Comparison of ENCODE assay signal across 9 mouse cellular contexts in the genomic region with DNA sequence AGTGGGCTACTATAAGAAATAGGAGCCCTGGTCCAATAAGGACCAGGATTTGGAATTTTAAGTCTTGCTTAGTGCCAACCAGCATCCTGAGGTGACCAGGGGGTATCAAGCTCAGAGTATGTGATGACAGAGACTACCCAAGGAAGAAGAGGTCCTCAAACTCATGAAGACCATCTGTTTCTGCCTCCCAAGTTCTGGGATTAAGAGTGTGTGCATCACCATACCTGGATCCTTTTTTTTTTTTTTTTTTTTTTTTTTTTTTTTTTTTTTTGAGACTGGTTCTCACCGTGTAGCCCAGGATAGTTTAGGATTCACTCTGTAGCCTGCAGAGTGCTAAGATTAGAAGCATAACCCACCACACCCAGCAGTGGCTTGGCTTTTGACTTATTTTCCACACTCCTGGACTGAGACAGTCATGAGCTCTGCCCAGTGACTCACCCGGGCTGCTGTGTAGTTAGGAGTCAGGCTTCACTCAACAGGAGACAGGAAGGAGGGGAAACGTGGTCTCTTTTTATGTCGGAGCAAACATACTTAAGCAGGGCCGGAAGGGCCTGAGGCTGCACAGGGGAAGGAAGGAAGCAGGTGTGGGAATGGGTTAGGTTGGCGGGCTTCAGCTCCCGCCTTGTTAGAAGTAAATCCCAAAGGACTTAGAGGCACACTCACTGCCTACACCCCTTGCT. TPM values are rescaled to one million over a fixed set of nuclear protein-coding genes. Genes with fewer than 3 reads are reported as not detected.
DNase-seq lines count a peak whose midpoint lies in the region; ATAC-seq and TF ChIP-seq lines count a peak whose summit lies in the region.
"Had no signal": no experiment of that assay in that cellular context is flagged by ENCODE, and none has a peak within 500 bp of the region (broad histone marks: within the 10 kb centered on the region; RNA-seq: fewer than 3 reads in every experiment).

No protein-coding gene starts in this region.

- 44% methylated on average over 7 of the region's 7 CpGs for WGBS in lung, embryonic 14.5 days
- 53% methylated on average over 7 of the region's 7 CpGs for WGBS in intestine, postnatal 0 days
- 65% methylated on average over 7 of the region's 7 CpGs for WGBS in stomach, embryonic 14.5 days
- 75% methylated on average over 7 of the region's 7 CpGs for WGBS in forebrain, embryonic 10.5 days

- peak; percentile 66 for DNase-seq in lung, embryonic 14.5 days
- DNase-seq in lung, postnatal 25 days (ENCODE audit: low spot score), result no peak
- peak; percentile 81 for DNase-seq in fibroblast of lung, adult 2 months (ENCODE audit: low read depth)
- DNase-seq in forebrain, embryonic 10.5 days (ENCODE audit: extremely low spot score, low spot score), result no peak
- no peak for DNase-seq in right cerebral cortex, adult 18-20 months
- DNase-seq in cerebellum, postnatal 4 days (ENCODE audit: low spot score in 2 of 2), result no peak

- no peak overlapping the region for H3K9ac ChIP-seq in lung, embryonic 14.5 days
- no peak overlapping the region for H3K9ac ChIP-seq in intestine, postnatal 0 days (ENCODE audit: low read depth, low read length)
- no peak overlapping the region for H3K9ac ChIP-seq in stomach, embryonic 14.5 days (replicated peaks; ENCODE audit: low read depth, low read length)

- no peak overlapping the region for H3K4me2 ChIP-seq in lung, embryonic 14.5 days
- no peak overlapping the region for H3K4me2 ChIP-seq in intestine, postnatal 0 days (replicated peaks; ENCODE audit: low read depth)
- no peak overlapping the region for H3K4me2 ChIP-seq in stomach, embryonic 14.5 days (replicated peaks; ENCODE audit: low read depth, low read length)

- no peak overlapping the region for H3K4me3 ChIP-seq in lung, embryonic 14.5 days (ENCODE audit: low read depth, low read length)
- H3K4me3 ChIP-seq in intestine, postnatal 0 days (ENCODE audit: low read depth, low read length), result no peak overlapping the region
- no peak overlapping the region for H3K4me3 ChIP-seq in stomach, embryonic 14.5 days (ENCODE audit: low read depth, low read length)
- H3K4me3 ChIP-seq in forebrain, embryonic 10.5 days, result no peak overlapping the region

- no peak for TF ChIP-seq CTCF in lung, embryonic 14.5 days (IDR thresholded peaks at IDR 0.05; ENCODE audit: low read depth)
- TF ChIP-seq CTCF in intestine, postnatal 0 days (IDR thresholded peaks at IDR 0.05; ENCODE audit: low read depth), result no peak

- H3K9me3 ChIP-seq in lung, embryonic 14.5 days (ENCODE audit: low read depth, low read length), result no peaks in the 10 kb centered on the region
- H3K9me3 ChIP-seq in intestine, postnatal 0 days (ENCODE audit: control insufficient read depth), result no peaks in the 10 kb centered on the region
- H3K9me3 ChIP-seq in stomach, embryonic 14.5 days (ENCODE audit: control insufficient read depth, low read depth, low read length), result no peaks in the 10 kb centered on the region
- H3K9me3 ChIP-seq in forebrain, embryonic 10.5 days, result no peaks in the 10 kb centered on the region; the same call in 1 of the 2 replicates

- peak overlapping the region; percentile 80; the same call in 1 of the 2 replicates for H3K27ac ChIP-seq in lung, embryonic 14.5 days (ENCODE audit: low read depth)
- no peak overlapping the region for H3K27ac ChIP-seq in intestine, postnatal 0 days (ENCODE audit: low read depth, low read length)
- H3K27ac ChIP-seq in stomach, embryonic 14.5 days (ENCODE audit: low read length), result no peak overlapping the region; the same call in 1 of the 2 replicates
- no peak overlapping the region for H3K27ac ChIP-seq in forebrain, embryonic 10.5 days

- no peaks in the 10 kb centered on the region for H3K27me3 ChIP-seq in lung, embryonic 14.5 days (ENCODE audit: insufficient read depth, low read length)
- no peaks in the 10 kb centered on the region for H3K27me3 ChIP-seq in intestine, postnatal 0 days (replicated peaks; ENCODE audit: control insufficient read depth, insufficient read depth, low read length)
- no peaks in the 10 kb centered on the region for H3K27me3 ChIP-seq in stomach, embryonic 14.5 days (ENCODE audit: control insufficient read depth, insufficient read depth, low read length)
- peaks cover 17% of the 10 kb centered on the region for H3K27me3 ChIP-seq in forebrain, embryonic 10.5 days (ENCODE audit: poor library complexity, severe bottlenecking)

- no peaks in the 10 kb centered on the region for H3K4me1 ChIP-seq in lung, embryonic 14.5 days (ENCODE audit: insufficient read depth)
- H3K4me1 ChIP-seq in intestine, postnatal 0 days (replicated peaks; ENCODE audit: control insufficient read depth, insufficient read depth, low read length), result no peaks in the 10 kb centered on the region
- H3K4me1 ChIP-seq in stomach, embryonic 14.5 days (ENCODE audit: control insufficient read depth, insufficient read depth, low read length), result 0 out of 2 replicates have a peak, but pooled peaks cover 1% of the 10 kb centered on the region
- peaks cover under 1% of the 10 kb centered on the region; the same call in 1 of the 2 replicates for H3K4me1 ChIP-seq in forebrain, embryonic 10.5 days

- H3K36me3 ChIP-seq in lung, embryonic 14.5 days (ENCODE audit: insufficient read depth), result no peaks in the 10 kb centered on the region
- no peaks in the 10 kb centered on the region for H3K36me3 ChIP-seq in intestine, postnatal 0 days (ENCODE audit: control insufficient read depth, insufficient read depth)
- H3K36me3 ChIP-seq in stomach, embryonic 14.5 days (ENCODE audit: control insufficient read depth, insufficient read depth, low read length), result no peaks in the 10 kb centered on the region
- no peaks in the 10 kb centered on the region for H3K36me3 ChIP-seq in forebrain, embryonic 10.5 days (replicated peaks)

- peak; percentile 68; the same call in 1 of the 2 replicates for ATAC-seq in lung, embryonic 14.5 days (ENCODE audit: insufficient read depth)
- ATAC-seq in intestine, postnatal 0 days, result peak; percentile 54; the same call in 1 of the 2 replicates
- ATAC-seq in stomach, embryonic 14.5 days (ENCODE audit: insufficient number of reproducible peaks, insufficient read depth, low FRiP score, low read depth), result peak; percentile 44; the same call in 1 of the 2 replicates
- ATAC-seq: activated CD4-positive, CD25-positive, alpha-beta regulatory T cell, adult 4 months had no signal

RNA-seq across cellular contexts. Expression of gene Bok, which starts 5.4 kb away (rescaled TPM):
- polyA plus RNA-seq in lung, embryonic 14.5 days (2014; fragmentation: Nextera tagmentation; extraction: Ambion mirVana), result 81.4 and 90.1 TPM in 2 replicates
- 54.4 and 57.2 TPM in 2 replicates for polyA plus RNA-seq in intestine, postnatal 0 days (2015; fragmentation: Nextera tagmentation; extraction: Ambion mirVana)
- 54.1 and 58.0 TPM in 2 replicates for polyA plus RNA-seq in stomach, embryonic 14.5 days (2014; fragmentation: Nextera tagmentation; extraction: Ambion mirVana)
- 50.9 and 55.3 TPM in 2 replicates for polyA plus RNA-seq in forebrain, embryonic 10.5 days (2016; fragmentation: Nextera tagmentation; extraction: Ambion mirVana)
- polyA plus RNA-seq: activated CD4-positive, CD25-positive, alpha-beta regulatory T cell, adult 4 months had no signal

RNA-seq across cellular contexts. Expression of gene Stk25, which starts 21.6 kb away (rescaled TPM):
- polyA plus RNA-seq in lung, embryonic 14.5 days (2014; fragmentation: Nextera tagmentation; extraction: Ambion mirVana), result 180 and 181 TPM in 2 replicates
- 116 and 121 TPM in 2 replicates for polyA plus RNA-seq in intestine, postnatal 0 days (2015; fragmentation: Nextera tagmentation; extraction: Ambion mirVana)
- 171 and 174 TPM in 2 replicates for polyA plus RNA-seq in stomach, embryonic 14.5 days (2014; fragmentation: Nextera tagmentation; extraction: Ambion mirVana)
- polyA plus RNA-seq in forebrain, embryonic 10.5 days (2016; fragmentation: Nextera tagmentation; extraction: Ambion mirVana), result 156 and 166 TPM in 2 replicates

Comparison
In these comparisons a context has a peak if more than half of its experiments do, and no peak if none do; other contexts are left out.
1. DNase-seq: peak in lung, embryonic 14.5 days (single experiment) and fibroblast of lung, adult 2 months (single experiment); none in lung, postnatal 25 days (single experiment), forebrain, embryonic 10.5 days (single experiment), right cerebral cortex, adult 18-20 months (single experiment) and cerebellum, postnatal 4 days (0 of 2).
2. Peak in every context shown above with its lines, with median percentiles within 50 percentile points of each other: ATAC-seq.